ENCODE assay signal across 8 mouse cellular contexts in the genomic region with DNA sequence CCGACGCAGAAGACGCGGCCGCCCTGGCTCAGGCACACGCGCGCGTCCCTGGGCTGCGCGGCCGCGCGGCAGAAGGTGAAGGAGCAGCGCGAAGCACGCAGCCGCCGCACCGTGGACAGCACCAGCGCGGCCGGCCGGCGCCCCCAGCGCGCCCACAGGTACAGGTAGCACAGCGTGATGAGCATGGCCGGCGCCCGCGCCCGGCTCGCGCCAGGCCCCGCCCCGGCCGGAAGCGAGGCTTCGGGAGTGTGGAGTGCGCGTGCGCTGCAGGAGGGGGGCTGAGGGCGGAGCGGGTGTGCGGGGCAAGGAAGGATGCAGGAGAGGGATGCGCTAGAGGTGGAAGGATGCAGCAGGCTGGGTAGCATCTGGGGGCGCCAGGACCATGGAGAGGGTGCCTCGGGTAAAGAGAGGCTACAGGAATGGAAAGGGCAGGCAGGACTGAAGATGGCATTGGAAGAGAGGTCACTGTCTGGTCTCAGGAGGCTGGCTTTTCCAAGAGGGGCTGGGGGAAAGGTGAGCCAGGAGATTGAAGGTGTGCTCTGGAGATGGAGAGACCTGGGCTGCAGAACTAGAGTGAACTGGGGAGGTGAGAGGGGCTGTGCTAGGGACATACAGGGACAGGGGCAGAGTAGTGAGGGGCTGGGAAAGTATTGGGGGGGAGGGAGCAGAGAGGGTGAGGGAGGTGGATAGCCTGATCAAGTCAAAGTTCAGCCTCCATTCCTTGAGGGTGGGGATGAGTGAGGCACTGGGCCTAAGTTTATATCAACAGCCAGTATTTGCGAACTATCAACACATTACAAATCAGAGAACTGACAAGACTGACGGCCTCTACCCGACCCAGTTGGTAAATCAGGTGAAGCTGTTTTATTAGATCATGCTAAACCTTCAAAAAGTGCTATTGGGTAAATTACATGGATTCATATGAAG. TPM values are rescaled to one million over a fixed set of nuclear protein-coding genes. Genes with fewer than 3 reads are reported as not detected.
A peak's percentile ranks its signal among the peaks of the same experiment; 100 is the strongest.
DNase-seq lines count a peak whose midpoint lies in the region; ATAC-seq and TF ChIP-seq lines count a peak whose summit lies in the region.

No protein-coding gene starts in this region.

- no peak for TF ChIP-seq CTCF in E14TG2a.4 (conservative IDR thresholded peaks at IDR 0.05; ENCODE audit: low read length)
- TF ChIP-seq CTCF in liver, postnatal 0 days (IDR thresholded peaks at IDR 0.05; ENCODE audit: low read depth), result no peak

- peak; percentile 95 for ATAC-seq in forebrain, embryonic 11.5 days (replicated peaks; ENCODE audit: low FRiP score)
- ATAC-seq in liver, postnatal 0 days, result peak; percentile 90
- peak; percentile 96 for ATAC-seq in neural tube, embryonic 14.5 days (ENCODE audit: low read depth)

- peak overlapping the region; percentile 87 for H3K9ac ChIP-seq in forebrain, embryonic 11.5 days (ENCODE audit: low read length)
- peak overlapping the region; percentile 68 for H3K9ac ChIP-seq in liver, postnatal 0 days (replicated peaks)
- H3K9ac ChIP-seq in neural tube, embryonic 14.5 days (replicated peaks; ENCODE audit: low read depth, low read length), result peak overlapping the region; percentile 80

- peaks cover 8% of the 10 kb centered on the region; the same call in 1 of the 2 replicates for H3K36me3 ChIP-seq in E14TG2a.4 (ENCODE audit: insufficient read depth, low read length)
- H3K36me3 ChIP-seq in forebrain, embryonic 11.5 days (ENCODE audit: control insufficient read depth, insufficient read depth, low read length), result no peaks in the 10 kb centered on the region
- no peaks in the 10 kb centered on the region for H3K36me3 ChIP-seq in liver, postnatal 0 days (replicated peaks; ENCODE audit: insufficient read depth, low read length)
- H3K36me3 ChIP-seq in neural tube, embryonic 14.5 days (ENCODE audit: control insufficient read depth, insufficient read depth, low read length), result no peaks in the 10 kb centered on the region

- WGBS in forebrain, embryonic 11.5 days, result 5% methylated on average over 52 of the region's 52 CpGs
- WGBS in liver, postnatal 0 days (ENCODE audit: insufficient replicate concordance), result 5% methylated on average over 48 of the region's 52 CpGs
- 6% methylated on average over 48 of the region's 52 CpGs for WGBS in neural tube, embryonic 14.5 days

- peaks cover 15% of the 10 kb centered on the region; the same call in 1 of the 2 replicates for H3K4me1 ChIP-seq in E14TG2a.4 (replicated peaks; ENCODE audit: low read depth, low read length)
- peaks cover 2% of the 10 kb centered on the region; the same call in 1 of the 2 replicates for H3K4me1 ChIP-seq in forebrain, embryonic 11.5 days (replicated peaks; ENCODE audit: control insufficient read depth, insufficient read depth, low read length)
- peaks cover 10% of the 10 kb centered on the region for H3K4me1 ChIP-seq in liver, postnatal 0 days (ENCODE audit: insufficient read depth)
- H3K4me1 ChIP-seq in neural tube, embryonic 14.5 days (ENCODE audit: control insufficient read depth, insufficient read depth, low read length), result 0 out of 2 replicates have a peak, but pooled peaks cover 3% of the 10 kb centered on the region

- intact Hi-C loops in heart, postnatal 10 days (cut with DNase I), result loop anchor here (2.0 kb wide), 1 partner anchor 18 kb away; no protein-coding TSS in a partner anchor

- no peak overlapping the region for H3K27ac ChIP-seq in forebrain, embryonic 11.5 days (ENCODE audit: low read depth, low read length)
- H3K27ac ChIP-seq in liver, postnatal 0 days (ENCODE audit: low read depth), result peak overlapping the region; percentile 74
- peak overlapping the region; percentile 73 for H3K27ac ChIP-seq in neural tube, embryonic 14.5 days (ENCODE audit: low read depth, low read length)

- DNase-seq in brain, embryonic 18.5 days (ENCODE audit: low read depth, low spot score), result peak; percentile 64
- DNase-seq in forebrain, embryonic 11.5 days (ENCODE audit: low spot score), result peak; percentile 93
- DNase-seq in heart, postnatal 10 days, result peak; percentile 73 to 82
- DNase-seq in kidney, postnatal 4 days, result peak; percentile 85 to 91
- peak; percentile 86 for DNase-seq in liver, postnatal 0 days
- peak; percentile 44 for DNase-seq in telencephalon, adult 2 months (ENCODE audit: low read depth, low spot score)

- H3K4me3 ChIP-seq in E14TG2a.4 (replicated peaks; ENCODE audit: low read length), result peak overlapping the region; percentile 93
- peak overlapping the region; percentile 85 for H3K4me3 ChIP-seq in forebrain, embryonic 11.5 days (ENCODE audit: low read depth, low read length)
- peak overlapping the region; percentile 70 for H3K4me3 ChIP-seq in liver, postnatal 0 days (ENCODE audit: low read depth, low read length)
- peak overlapping the region; percentile 75 for H3K4me3 ChIP-seq in neural tube, embryonic 14.5 days (ENCODE audit: low read depth, low read length)

- H3K4me2 ChIP-seq in forebrain, embryonic 11.5 days (ENCODE audit: low read depth, low read length, severe bottlenecking), result peak overlapping the region; percentile 98
- peak overlapping the region; percentile 98 for H3K4me2 ChIP-seq in liver, postnatal 0 days (ENCODE audit: low read depth, low read length)
- H3K4me2 ChIP-seq in neural tube, embryonic 14.5 days (ENCODE audit: low read depth, low read length), result peak overlapping the region; percentile 98

- no peaks in the 10 kb centered on the region; the same call in 1 of the 2 replicates for H3K27me3 ChIP-seq in E14TG2a.4 (ENCODE audit: insufficient read depth, low read length)
- H3K27me3 ChIP-seq in forebrain, embryonic 11.5 days (ENCODE audit: control insufficient read depth, insufficient read depth, low read length), result no peaks in the 10 kb centered on the region
- no peaks in the 10 kb centered on the region for H3K27me3 ChIP-seq in liver, postnatal 0 days (ENCODE audit: insufficient read depth, low read length)
- H3K27me3 ChIP-seq in neural tube, embryonic 14.5 days (ENCODE audit: control insufficient read depth, insufficient read depth, low read length), result no peaks in the 10 kb centered on the region

- peaks cover 7% of the 10 kb centered on the region for H3K9me3 ChIP-seq in E14TG2a.4 (ENCODE audit: low read length)
- no peaks in the 10 kb centered on the region for H3K9me3 ChIP-seq in forebrain, embryonic 11.5 days (ENCODE audit: control insufficient read depth, low read length)
- no peaks in the 10 kb centered on the region for H3K9me3 ChIP-seq in liver, postnatal 0 days (ENCODE audit: low read length)
- H3K9me3 ChIP-seq in neural tube, embryonic 14.5 days (ENCODE audit: control insufficient read depth, low read length), result no peaks in the 10 kb centered on the region

- no peak for TF ChIP-seq EP300 in liver, postnatal 0 days (IDR thresholded peaks at IDR 0.05; ENCODE audit: low read depth)

RNA-seq across cellular contexts. Expression of gene Hlcs, which starts 23.0 kb away (rescaled TPM):
- 13.8 TPM in 2 replicates for polyA plus RNA-seq in forebrain, embryonic 11.5 days (2014; fragmentation: Nextera tagmentation; extraction: Ambion mirVana)
- total RNA-seq in heart, postnatal 10 days (2021), result 1 to 10 TPM; 6.9 to 7.5 TPM
- 2.3 and 2.9 TPM in 2 replicates for polyA plus RNA-seq in liver, postnatal 0 days (2015; fragmentation: Nextera tagmentation; extraction: Ambion mirVana)
- polyA plus RNA-seq in neural tube, embryonic 14.5 days (2014; fragmentation: Nextera tagmentation; extraction: Ambion mirVana), result 7.6 and 8.2 TPM in 2 replicates

RNA-seq across cellular contexts. Expression of gene Ripply3, which starts 37.9 kb away (rescaled TPM):
- polyA plus RNA-seq in forebrain, embryonic 11.5 days (2014; fragmentation: Nextera tagmentation; extraction: Ambion mirVana), result 5.4 and 5.7 TPM in 2 replicates
- 1 to 10 TPM; 4.7 to 5.1 TPM for total RNA-seq in heart, postnatal 10 days (2021)
- polyA plus RNA-seq in liver, postnatal 0 days (2015; fragmentation: Nextera tagmentation; extraction: Ambion mirVana), result 1.4 and 2.1 TPM in 2 replicates
- 0.52 and 1.7 TPM in 2 replicates for polyA plus RNA-seq in neural tube, embryonic 14.5 days (2014; fragmentation: Nextera tagmentation; extraction: Ambion mirVana)
